Mouse (Mus musculus): ENCODE results near the gene Ripor2. TPM values are rescaled to one million over a fixed set of nuclear protein-coding genes. Genes with fewer than 3 reads are reported as not detected.

Ripor2 gene
- total and polyA plus RNA-seq, 3 experiments, result 8.6 to 10.9 (median 9.3) TPM

DNA sequence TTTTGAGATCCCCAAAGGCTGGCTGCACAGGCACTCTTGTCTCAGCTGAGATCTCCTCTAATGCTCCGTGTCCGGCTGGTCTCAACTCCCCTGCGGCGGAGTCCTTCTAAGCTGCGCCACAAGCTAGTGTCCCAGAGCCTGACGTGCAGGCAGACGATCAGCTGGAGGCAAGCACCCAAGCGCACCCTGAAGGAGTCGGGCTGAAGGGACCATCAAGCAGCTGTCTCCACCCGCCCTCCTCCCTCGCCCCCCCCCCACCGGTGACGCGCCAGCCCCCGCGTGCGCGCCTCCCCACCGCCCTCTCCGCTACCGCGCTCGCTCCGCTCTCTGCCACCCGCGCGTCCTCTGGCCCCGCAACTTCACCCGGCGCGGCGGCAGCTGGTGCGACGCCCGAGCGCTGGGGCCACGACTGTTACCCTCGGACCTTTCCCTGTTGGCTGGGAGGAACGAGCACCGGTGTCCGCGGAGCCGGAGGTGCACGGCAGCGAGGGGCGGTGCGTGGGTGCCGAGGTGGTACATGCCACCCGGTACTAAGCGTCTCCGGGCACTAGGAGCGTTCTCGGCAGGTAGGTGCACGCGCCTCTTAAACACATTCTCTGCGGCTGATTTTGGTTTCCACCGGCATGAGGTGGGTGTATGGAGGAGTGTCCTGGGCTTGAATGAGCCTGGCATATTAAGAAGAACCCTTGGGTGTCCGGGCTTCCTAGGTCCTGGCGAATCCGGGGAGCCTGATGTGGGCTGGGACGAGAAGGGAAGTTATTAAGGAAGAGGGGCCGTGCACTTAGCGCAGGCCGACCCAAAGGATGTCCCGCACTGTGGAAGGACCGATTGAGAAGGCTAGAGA lies 56.6 kb downstream of the Ripor2 start:
- no peak for DNase-seq (ENCODE audit: extremely low read depth)
- no peaks in the 10 kb centered on the region for H3K27me3 ChIP-seq (replicated peaks)
- peak overlapping the region; percentile 42 for H3K9ac ChIP-seq (ENCODE audit: insufficient read depth, low read depth)
- H3K36me3 ChIP-seq (replicated peaks in 1 of 2; ENCODE audit: control insufficient read depth in 1 of 2, insufficient read depth in 1 of 2, low read length in 1 of 2), result peaks cover 0 to 22% of the 10 kb centered on the region in 2 experiments
- H3K27ac ChIP-seq (ENCODE audit: insufficient read depth, low read depth), result no peak overlapping the region
- H3K79me2 ChIP-seq (replicated peaks; ENCODE audit: control insufficient read depth, extremely low read depth, insufficient read depth, poor library complexity, severe bottlenecking), result no peaks in the 10 kb centered on the region; the same call in 1 of the 2 replicates
- H3K9me3 ChIP-seq (replicated peaks; ENCODE audit: low read length), result peaks cover 10% of the 10 kb centered on the region
- peak overlapping the region; percentile 68 for H3K4me2 ChIP-seq (ENCODE audit: insufficient read depth, low read depth, poor library complexity, severe bottlenecking)
- peak overlapping the region in 2 of 3 experiments; percentile 13 to 65 for H3K4me3 ChIP-seq (replicated peaks in 1 of 3; ENCODE audit: low read depth in 2 of 3, low read length in 2 of 3, poor library complexity in 1 of 3)
- in situ Hi-C loops (cut with MboI; ENCODE audit: low pct_ligation_motif_present, low pct_unique_long_range_greater_than_20kb, low sequenced_read_pairs) (no loop called here), dilution Hi-C loops (cut with MboI; ENCODE audit: extremely low pct_ligation_motif_present, extremely low pct_unique_long_range_greater_than_20kb, low sequenced_read_pairs) (no loop called here)
- no peak for TF ChIP-seq KAT2A (IDR thresholded peaks at IDR 0.05; ENCODE audit: insufficient replicate concordance, low read length)
- no peak for TF ChIP-seq NELFE (IDR thresholded peaks at IDR 0.05; ENCODE audit: low read depth, low read length)
- TF ChIP-seq UBTF (IDR thresholded peaks at IDR 0.05; ENCODE audit: low read depth, low read length), result 0 out of 2 replicates have a peak, but pooled peaks have one; percentile 18
- no peak for TF ChIP-seq RAD21 (IDR thresholded peaks at IDR 0.05; ENCODE audit: low read depth, low read length)
- TF ChIP-seq SIN3A (IDR thresholded peaks at IDR 0.05; ENCODE audit: low read length), result peak; percentile 59; the same call in 1 of the 2 replicates
- TF ChIP-seq GABPA (IDR thresholded peaks at IDR 0.05; ENCODE audit: insufficient replicate concordance, low read depth, low read length), result no peak
- peaks cover 40 to 84% of the 10 kb centered on the region in 2 experiments for H3K4me1 ChIP-seq (ENCODE audit: control insufficient read depth in 1 of 2, insufficient read depth in 2 of 2)

DNA sequence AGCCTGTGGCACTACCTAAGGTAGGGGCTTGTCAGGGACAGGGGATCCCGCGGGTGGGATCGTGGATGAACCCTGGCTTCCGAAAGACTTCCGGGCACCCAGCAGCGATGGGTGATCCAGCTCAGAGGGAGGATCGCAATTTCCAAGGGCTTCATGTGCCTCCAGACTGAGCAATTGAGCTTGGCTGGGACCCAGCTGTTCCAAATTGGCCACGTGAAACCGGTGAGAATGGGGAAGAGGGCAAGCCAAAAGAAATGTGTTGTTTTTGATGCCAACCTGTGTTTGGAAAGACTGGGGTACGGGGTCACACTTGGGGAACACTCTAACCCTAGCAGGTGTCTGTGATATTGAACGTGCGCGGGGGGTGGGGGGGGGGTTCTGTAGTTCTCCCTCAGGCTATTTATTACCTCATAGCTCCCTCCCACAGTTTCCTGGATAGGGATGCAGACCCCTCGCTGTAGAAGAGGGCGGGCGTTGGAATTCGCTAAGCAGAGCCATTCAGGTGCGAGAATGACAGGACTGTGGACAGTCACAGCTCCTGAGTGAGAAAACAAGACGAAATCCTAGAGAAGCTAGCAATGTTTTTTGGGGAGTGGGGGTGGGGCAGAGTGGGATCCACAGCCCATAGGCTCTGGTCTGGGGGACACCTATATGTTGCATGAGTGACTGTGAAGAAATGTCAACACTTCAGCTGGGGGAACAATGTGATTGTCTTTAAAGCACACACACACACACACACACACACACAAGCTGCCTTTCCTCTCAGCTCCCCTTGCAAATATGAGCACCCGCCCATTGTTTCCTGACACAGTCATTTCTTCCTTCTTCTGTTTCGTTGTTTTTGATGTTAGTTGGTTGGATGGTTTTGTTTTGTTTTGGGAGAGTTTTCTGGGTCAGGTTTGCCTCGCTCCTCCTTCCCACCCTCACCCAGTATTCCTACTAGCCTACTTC lies 57.5 kb downstream of the Ripor2 start:
- H3K9ac ChIP-seq (ENCODE audit: insufficient read depth, low read depth), result peak overlapping the region; percentile 42; the same call in 1 of the 2 replicates
- H3K27me3 ChIP-seq (replicated peaks), result no peaks in the 10 kb centered on the region
- DNase-seq (ENCODE audit: extremely low read depth), result peak; percentile 66
- H3K4me3 ChIP-seq (replicated peaks in 1 of 3; ENCODE audit: low read depth in 2 of 3, low read length in 2 of 3, poor library complexity in 1 of 3), result peak overlapping the region in 1 of 3 experiments; percentile 65
- H3K9me3 ChIP-seq (replicated peaks; ENCODE audit: low read length), result peaks cover 10% of the 10 kb centered on the region
- dilution Hi-C loops (cut with MboI; ENCODE audit: extremely low pct_ligation_motif_present, extremely low pct_unique_long_range_greater_than_20kb, low sequenced_read_pairs) (no loop called here), in situ Hi-C loops (cut with MboI; ENCODE audit: low pct_ligation_motif_present, low pct_unique_long_range_greater_than_20kb, low sequenced_read_pairs) (no loop called here)
- H3K27ac ChIP-seq (ENCODE audit: insufficient read depth, low read depth), result peak overlapping the region; percentile 58; the same call in 1 of the 2 replicates
- H3K36me3 ChIP-seq (replicated peaks in 1 of 2; ENCODE audit: control insufficient read depth in 1 of 2, insufficient read depth in 1 of 2, low read length in 1 of 2), result peaks cover 0 to 24% of the 10 kb centered on the region in 2 experiments
- peaks cover 34 to 84% of the 10 kb centered on the region in 2 experiments for H3K4me1 ChIP-seq (ENCODE audit: control insufficient read depth in 1 of 2, insufficient read depth in 2 of 2)
- H3K79me2 ChIP-seq (replicated peaks; ENCODE audit: control insufficient read depth, extremely low read depth, insufficient read depth, poor library complexity, severe bottlenecking), result no peaks in the 10 kb centered on the region
- peak overlapping the region; percentile 68 for H3K4me2 ChIP-seq (ENCODE audit: insufficient read depth, low read depth, poor library complexity, severe bottlenecking)
- peak; percentile 79 for TF ChIP-seq EP300 (IDR thresholded peaks at IDR 0.05; ENCODE audit: low read length)
- TF ChIP-seq ELF1 (IDR thresholded peaks at IDR 0.05; ENCODE audit: low read depth, low read length), result 0 out of 2 replicates have a peak, but pooled peaks have one; percentile 24
- no peak for TF ChIP-seq NELFE (IDR thresholded peaks at IDR 0.05; ENCODE audit: low read depth, low read length)
- no peak for TF ChIP-seq POLR2AphosphoS2 (IDR thresholded peaks at IDR 0.05; ENCODE audit: low read depth, low read length)
- TF ChIP-seq ZMIZ1 (IDR thresholded peaks at IDR 0.05; ENCODE audit: low read depth, low read length), result no peak
- no peak for TF ChIP-seq RAD21 (IDR thresholded peaks at IDR 0.05; ENCODE audit: low read depth, low read length)
- TF ChIP-seq USF2 (conservative IDR thresholded peaks at IDR 0.05; ENCODE audit: low read depth, low read length), result no peak
- no peak for TF ChIP-seq SMC3 (IDR thresholded peaks at IDR 0.05; ENCODE audit: low read depth, low read length)
- no peak for TF ChIP-seq CTCF (conservative IDR thresholded peaks at IDR 0.05 in 1 of 2, IDR thresholded peaks at IDR 0.05 in 1 of 2; ENCODE audit: low read depth in 2 of 2, low read length in 2 of 2)
- peak; percentile 47; the same call in 1 of the 2 replicates for TF ChIP-seq MAX (IDR thresholded peaks at IDR 0.05; ENCODE audit: low read length)
- TF ChIP-seq JUND (conservative IDR thresholded peaks at IDR 0.05; ENCODE audit: low read depth, low read length), result peak; percentile 79
- TF ChIP-seq POLR2A (IDR thresholded peaks at IDR 0.05; ENCODE audit: low read depth, low read length), result no peak
- no peak for TF ChIP-seq GABPA (IDR thresholded peaks at IDR 0.05; ENCODE audit: insufficient replicate concordance, low read depth, low read length)
- TF ChIP-seq MAFK (IDR thresholded peaks at IDR 0.05; ENCODE audit: insufficient replicate concordance, low read length), result 0 out of 2 replicates have a peak, but pooled peaks have one; percentile 23
- peak; percentile 73; the same call in 1 of the 2 replicates for TF ChIP-seq MEF2A (IDR thresholded peaks at IDR 0.05; ENCODE audit: borderline replicate concordance, low read depth, low read length)
- TF ChIP-seq E2F4 (IDR thresholded peaks at IDR 0.05; ENCODE audit: insufficient replicate concordance, low read depth, low read length), result no peak
- TF ChIP-seq MXI1 (IDR thresholded peaks at IDR 0.05; ENCODE audit: low read depth, low read length), result no peak
- TF ChIP-seq ZC3H11A (IDR thresholded peaks at IDR 0.05; ENCODE audit: low read depth, low read length), result no peak
- TF ChIP-seq ZNF384 (IDR thresholded peaks at IDR 0.05; ENCODE audit: low read depth, low read length), result no peak
- TF ChIP-seq KAT2A (IDR thresholded peaks at IDR 0.05; ENCODE audit: insufficient replicate concordance, low read length), result no peak
- TF ChIP-seq BHLHE40 (IDR thresholded peaks at IDR 0.05; ENCODE audit: low read depth, low read length), result peak; percentile 58
- TF ChIP-seq MYC (IDR thresholded peaks at IDR 0.05; ENCODE audit: low read depth, low read length), result peak; percentile 55; the same call in 1 of the 2 replicates
- TF ChIP-seq IRF4 (IDR thresholded peaks at IDR 0.05; ENCODE audit: low read depth, low read length), result peak; percentile 93
- no peak for TF ChIP-seq MAZ (IDR thresholded peaks at IDR 0.05; ENCODE audit: low read depth, low read length)
- TF ChIP-seq RCOR1 (conservative IDR thresholded peaks at IDR 0.05; ENCODE audit: low read depth, low read length), result no peak
